Mouse (Mus musculus) frontal cortex, adult 2 months (tissue): ENCODE data around the gene Celf6. TPM values are rescaled to one million over a fixed set of nuclear protein-coding genes. Genes with fewer than 3 reads are reported as not detected.

Source experiments
- DNase-seq, 2 experiments: peaks; one replicate each; pipeline ENCODE4 v3.0.0; 2022; ENCODE audit warnings: low spot score in 1 of 2; ENCODE audit errors: extremely low spot score in 1 of 2
- polyA plus RNA-seq: library from polyadenylated mRNA; depleted of rRNA; stranded (reverse); fragments of >200 nt; gene quantifications from 2 replicates; pipeline ENCODE4 v1.2.3, GENCODE M21; 2012; rRNA removed

Gene Celf6
- polyA plus RNA-seq, result 17.5 and 19.3 TPM in 2 replicates

DNA sequence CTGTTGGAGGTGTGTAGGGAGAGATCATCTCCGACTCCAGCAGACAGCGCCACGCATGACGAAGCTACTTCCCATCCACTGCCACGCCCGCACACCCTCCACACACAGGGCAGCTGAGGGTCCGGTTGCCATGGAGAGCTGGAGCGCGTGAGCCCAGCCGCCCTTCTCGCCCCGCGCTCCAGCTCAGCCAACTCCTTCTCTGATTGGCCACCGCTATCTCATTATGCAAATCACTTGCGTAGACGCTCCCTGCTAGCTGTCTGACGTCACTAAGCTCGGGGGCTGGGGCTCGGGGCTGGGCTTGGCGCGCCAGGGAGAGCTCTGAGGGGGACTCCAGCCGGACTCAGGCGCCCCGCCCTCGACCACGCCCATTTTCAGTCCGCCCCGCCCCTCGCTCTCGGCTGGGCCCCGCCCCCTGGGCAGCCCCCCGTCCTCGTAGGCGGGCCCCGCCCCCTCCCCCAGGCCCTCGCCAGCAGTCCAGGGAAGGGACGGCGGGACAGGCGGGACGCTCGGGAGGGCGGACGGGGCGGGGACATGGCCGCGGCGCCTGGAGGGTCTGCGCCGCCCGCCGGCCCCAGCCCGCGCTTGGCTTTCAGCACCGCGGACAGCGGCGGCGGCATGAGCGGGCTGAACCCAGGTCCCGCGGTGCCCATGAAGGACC is at the start of gene Celf6:
Gene Celf6 (plus strand): TSS at position 74 of the 661 bp plus-strand sequence.
- peak; percentile 89 to 94 for DNase-seq

DNA sequence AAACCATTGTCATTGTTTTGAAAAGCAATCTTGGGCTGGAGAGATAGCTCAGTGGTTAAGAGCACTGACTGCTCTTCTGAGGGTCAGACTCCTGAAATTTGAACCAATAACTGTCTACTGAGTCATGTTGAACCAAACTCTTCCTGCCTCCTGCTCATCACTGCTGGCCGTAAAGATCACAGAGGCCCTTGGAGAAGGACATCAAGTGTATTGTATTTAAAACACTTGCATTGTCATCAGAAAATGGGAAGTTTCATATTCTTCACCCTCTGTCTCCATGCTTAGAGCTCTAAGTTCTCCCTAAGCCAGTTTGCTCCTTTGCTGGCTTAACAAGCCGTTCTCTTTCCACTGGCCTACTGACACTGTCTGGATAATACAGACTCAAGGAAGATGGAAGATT is 49.4 kb upstream of the Celf6 start:
- DNase-seq, result no peak

DNA sequence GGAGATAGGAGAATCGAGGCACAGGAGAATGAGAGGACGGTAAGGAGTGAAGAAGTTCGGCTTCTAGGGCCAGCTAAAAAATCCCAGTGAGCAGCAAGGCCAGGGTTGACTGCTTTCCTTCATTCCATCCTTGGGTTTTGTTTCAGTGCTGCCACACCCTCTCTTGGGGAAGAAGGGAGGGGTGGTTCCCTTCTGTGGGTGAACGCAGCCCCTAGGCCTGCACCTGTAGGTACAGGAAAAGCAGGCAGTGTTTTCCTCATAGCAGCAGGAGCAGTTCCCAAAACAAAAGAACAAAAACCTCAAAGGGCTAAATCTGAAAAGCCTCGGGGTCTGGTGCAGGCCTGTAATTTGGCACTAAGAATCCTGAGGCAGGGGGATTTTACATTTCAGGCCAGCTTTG is 46.1 kb upstream of the Celf6 start:
- no peak for DNase-seq

DNA sequence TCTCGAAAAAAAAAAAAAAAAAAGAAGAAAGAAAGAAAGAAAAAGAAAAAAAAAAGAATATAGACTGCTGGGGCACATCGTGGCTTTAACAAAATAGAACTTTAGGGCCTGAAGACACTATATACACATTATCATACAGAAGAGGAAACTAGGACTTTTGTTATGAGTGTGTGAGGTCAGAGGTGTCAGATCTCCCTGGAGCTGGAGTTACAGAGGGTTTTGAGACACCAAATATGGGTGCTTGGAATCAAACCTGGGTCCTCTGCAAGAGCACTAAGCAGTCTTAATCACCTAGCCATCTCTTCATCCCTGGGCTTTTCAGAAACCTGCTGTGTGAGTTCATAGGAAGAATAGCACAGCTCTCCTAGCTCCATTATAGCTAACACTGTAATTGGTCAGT is 44.3 kb upstream of the Celf6 start:
- no peak for DNase-seq

DNA sequence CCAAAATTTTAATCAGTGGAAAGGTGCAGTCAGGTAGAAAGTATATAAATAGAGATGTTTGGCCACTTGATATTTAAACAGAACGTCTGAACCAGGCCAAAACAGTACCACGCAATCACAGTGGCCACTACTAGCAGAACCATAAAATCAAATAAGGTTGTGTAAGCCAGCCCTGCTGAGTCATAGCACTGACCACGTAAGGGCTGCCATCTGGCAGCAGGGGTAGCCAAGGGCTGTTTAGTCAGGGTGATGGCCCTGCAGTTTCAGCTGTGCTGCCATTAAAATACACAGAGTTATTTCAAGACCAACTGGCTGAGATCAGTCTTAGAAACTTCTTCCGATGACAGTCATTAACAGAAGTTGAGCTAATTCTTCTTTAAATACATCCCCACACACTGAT is 43.8 kb upstream of the Celf6 start:
- DNase-seq, result no peak

DNA sequence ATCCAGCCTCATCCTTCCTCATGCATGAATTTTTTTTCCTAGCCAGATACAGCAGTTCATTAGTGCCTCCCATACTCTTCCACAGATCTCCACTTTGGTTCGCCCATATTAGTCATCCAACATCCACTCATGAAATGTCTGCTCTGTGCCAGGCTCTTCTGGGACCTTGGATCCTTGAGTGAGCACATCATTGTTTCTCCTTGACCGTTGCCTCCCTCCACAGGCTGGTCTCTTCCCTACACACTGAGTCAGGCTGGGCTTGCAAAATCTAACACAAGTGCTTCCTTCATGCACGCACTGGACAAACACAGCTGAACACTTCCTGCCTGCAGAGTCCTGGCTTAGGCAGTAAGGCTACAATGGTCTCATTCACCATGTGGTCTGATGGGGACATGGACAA is 40.1 kb upstream of the Celf6 start:
- DNase-seq, result no peak

DNA sequence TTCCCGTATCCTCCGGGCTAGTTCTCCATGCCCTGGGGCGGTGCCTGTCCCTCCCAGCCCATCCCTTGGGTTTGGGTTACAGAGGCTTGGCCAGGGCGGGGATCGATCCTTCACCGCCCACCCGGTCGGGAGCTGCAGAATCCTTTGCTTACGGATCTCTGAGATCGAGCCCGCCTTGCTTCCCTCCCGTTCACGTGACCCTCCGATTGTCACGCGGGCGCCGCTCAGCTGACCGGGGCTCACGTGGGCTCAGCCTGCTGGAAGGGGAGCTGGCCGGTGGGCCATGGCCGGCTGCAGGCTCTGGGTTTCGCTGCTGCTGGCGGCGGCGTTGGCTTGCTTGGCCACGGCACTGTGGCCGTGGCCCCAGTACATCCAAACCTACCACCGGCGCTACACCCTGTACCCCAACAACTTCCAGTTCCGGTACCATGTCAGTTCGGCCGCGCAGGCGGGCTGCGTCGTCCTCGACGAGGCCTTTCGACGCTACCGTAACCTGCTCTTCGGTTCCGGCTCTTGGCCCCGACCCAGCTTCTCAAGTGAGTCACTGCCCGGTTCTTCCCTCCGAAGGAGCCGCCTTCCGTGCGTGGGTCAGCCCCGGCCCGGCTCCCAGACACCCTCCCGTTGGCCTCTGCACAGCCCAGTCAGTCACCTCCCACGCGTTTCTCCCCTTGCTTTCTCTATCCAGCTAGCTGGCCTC is 38.1 kb upstream of the Celf6 start, which contains the start of the genes Hexa and Tmem202:
Gene Hexa (plus strand): TSS at position 100 of the 697 bp plus-strand sequence.
Gene Tmem202 (minus strand): TSS at position 407 of the 697 bp plus-strand sequence.
- peak; percentile 58 to 80 for DNase-seq

DNA sequence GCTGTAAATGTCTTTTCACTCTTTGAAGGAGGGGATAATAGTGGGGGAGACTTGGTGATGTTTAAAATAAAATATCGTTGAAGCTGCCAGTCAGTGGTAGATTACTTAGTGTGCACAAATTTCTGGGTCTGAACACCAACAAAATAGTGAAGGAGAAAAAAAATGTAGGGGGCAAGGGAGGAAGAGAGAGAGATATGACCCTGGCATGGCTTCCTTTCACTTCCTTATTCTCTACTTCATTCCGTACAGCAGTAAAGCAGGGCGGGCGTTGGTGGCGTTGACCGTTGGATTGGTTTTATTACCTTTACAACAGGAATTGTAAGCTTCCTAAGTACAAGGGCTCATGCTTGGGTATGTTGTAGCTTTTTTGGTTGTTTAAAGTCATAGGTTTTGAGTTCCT is 36.1 kb upstream of the Celf6 start:
- no peak for DNase-seq

DNA sequence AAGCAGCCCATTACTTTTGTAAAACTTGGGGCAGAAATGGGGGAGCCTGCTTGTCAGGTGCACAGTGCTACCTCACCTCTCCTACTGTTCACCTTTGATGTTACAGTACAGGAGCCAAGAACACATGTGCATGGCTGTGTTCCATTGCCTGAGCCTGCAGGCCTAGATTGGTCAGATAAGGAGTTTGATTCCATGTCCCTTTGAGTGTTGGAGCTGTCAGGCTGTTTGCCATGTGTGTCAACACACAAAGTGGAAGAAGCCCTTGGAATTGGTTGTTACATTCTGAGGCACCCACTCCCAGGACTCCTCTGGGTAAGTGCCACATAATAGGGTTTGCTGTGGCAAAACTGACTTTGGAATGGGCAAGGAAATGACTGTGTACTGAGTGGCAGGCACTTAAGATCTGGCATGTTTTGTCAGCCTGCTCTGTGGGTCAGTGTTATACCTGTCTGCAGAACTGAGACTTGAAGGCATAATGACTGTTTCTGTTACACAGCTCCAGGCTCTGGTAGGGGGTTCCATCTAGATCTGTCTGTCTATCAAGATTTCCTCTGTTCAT is 34.9 kb upstream of the Celf6 start:
- no peak for DNase-seq

DNA sequence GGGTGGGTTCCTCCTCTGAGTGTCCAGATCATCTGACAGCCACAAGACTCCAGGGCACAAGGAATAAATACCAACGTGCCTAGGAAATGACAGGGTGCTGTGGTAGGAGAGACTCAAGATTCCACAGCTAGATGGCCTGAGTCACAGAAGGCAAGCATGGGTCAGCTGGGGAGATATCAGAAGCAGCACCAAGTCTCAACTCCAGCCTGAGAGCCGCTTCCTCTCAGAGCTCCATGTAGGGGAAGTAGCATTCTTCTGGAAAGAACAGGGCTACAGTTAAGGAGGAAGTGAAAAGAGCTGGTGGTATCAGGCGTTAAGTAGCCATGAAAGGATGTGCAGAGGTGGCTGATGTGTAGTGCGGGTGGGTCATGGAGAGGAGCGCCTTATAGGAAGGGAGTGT is 33.0 kb upstream of the Celf6 start:
- no peak for DNase-seq

DNA sequence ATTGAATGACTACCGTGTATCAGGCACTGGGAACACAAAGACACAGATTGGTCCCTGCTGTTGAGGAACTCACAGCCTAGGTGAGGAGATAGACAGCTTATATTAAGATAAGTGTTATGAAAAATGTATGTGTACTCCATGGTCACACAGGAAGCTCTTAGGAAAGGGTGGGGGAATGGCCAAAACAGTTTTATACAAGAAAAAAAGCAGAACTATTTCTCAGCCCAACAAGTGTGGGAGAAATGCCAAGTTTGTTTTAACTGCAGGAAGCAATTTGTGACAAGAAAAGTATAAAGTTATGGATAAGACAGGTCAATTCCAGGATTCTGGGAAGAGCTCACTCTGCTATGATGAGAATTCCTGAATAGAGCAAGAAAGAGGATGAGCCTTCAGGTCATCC is 29.8 kb upstream of the Celf6 start:
- DNase-seq, result no peak

DNA sequence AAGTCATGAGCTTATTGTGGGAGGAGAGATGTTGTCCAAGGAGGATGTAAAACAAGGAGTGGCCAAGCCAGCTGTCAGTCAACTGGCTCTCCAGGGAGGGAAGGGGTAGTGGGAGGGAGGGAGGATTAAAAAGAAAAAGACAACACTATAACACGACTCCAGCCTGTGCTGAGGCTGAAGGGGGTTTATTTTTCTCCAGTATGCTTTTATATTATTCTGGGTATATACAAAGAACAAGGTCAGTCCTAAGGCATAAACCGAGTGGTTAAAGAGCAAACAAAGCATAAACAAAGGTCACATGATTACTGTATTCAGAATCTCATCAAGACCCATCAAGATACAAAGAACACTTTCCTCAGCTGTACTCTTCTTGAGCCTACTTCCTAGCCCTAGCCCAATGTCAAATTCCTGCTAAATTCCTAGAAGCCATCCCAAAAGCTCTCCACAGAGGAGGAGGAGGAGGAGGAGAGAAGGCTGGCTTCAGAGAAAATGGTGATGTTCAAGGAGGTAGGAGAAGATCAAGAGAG is 28.7 kb upstream of the Celf6 start:
- no peak for DNase-seq

DNA sequence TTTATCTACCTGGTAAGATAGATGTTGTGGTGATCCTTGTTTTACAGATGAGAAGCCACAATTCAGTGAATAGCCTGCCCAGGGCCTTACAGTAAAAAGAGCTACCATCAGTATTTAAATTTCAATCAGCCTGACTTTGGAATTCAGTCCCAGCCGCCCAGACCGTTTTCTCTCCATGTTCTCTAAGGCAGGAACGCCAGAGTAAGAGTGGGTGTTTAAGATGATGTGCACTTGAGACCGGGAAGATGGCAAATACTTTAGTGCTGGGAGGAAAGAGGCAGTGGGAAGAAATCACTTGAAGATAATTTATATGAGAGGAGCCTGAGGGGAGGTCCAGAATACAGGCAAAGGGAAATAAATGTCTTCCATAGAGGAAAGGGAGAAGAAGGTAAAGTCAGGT is 27.6 kb upstream of the Celf6 start:
- DNase-seq, result peak in 1 of 2 experiments; percentile 67

DNA sequence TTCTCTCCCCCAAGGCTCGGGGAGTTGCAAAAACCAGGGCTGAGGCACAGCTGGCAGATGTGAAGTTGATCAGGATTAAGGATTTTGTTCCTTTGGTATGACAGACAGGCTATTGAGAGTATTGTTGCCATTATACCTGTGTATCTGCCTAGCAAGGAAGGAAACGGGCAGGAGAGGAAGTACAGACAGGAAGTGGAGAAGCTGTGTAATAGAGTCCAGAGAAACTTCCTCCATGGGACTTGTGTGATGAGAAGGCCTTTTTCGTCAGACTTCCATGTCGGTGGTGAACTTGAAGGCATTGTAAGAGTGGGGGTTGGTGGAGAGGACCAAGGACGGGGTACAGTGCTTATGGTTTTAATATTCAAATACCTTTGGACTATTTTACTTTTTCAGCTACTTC is 26.7 kb upstream of the Celf6 start:
- no peak for DNase-seq

DNA sequence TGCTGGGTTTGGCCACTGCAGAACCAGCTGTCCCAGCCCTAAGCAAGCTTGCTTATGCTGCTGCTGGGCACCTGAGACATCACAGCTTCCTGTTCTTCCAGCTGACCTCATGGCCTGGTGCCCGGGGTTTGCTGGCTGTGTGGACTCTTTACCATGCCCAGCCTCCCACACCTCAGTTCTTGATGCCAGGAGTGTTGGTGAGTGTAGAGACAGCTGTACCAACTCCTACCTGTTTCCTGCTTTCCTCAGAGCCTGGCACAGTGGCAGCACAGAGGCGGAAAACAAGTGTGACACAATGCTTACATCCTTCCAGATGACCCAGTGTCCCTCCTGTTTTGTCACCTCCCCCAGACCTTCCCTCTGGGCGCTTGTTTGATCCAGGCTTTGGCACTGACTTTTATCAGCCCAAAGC is 26.1 kb upstream of the Celf6 start:
- peak; percentile 49 to 70 for DNase-seq

DNA sequence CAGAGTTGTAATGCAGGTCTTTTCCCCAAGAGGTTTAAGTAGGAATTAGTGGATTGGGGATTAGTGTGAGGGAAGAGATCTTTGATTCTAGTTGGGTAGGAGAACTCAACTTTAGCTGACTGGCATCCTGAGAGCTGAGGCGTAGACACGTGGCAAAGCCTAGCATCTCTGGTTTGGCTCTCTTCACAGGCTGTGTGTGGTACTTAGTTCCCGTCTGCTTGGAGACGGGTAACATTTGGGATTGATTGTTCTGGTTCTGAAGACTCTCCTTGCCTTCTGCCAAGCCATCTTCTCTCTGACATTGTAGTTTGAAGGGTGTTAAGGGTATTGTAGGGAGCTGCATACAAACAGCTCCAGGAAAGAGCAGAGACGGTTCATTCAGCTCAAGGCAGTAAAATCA is 25.1 kb upstream of the Celf6 start:
- DNase-seq, result no peak

DNA sequence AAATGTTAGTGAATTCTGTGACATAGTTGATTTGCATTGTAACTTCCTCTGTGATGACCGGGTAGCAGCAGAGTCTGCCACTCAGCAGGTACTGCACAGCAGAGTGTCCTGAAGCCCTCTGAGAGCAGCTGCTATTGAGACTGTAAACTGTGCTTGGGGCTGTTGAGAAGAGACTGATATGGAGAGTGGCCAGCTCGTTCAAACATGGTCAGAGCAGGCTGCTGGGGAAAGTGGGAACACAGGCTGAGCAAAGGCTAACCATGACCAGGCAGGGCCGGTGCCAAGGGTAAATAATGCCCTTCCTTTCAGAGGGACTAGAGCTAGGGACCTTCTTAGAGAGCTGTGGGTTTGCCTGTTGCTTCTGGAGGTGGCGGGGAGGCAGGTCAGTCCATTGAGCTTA is 24.0 kb upstream of the Celf6 start:
- no peak for DNase-seq

DNA sequence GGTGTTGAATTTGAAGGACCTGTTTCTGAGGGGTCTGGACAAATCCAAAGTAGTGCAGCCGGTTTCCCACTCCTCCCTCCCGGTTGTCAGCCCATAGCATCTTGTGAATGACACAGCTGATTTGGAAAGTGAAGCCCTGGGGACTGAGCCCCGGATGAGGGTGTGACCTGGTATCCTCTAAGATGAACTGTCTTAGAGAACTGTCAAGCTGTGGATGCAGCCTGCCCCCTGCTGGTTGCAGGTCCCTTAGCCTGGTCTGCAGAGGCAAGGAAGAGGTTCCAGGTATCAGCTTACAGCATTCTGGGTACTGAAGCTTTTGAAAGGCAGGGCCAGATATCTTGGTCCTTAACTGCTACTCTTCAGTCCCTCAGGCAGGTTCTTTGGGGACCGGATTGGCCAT is 12.1 kb upstream of the Celf6 start:
- DNase-seq, result peak in 1 of 2 experiments; percentile 87

DNA sequence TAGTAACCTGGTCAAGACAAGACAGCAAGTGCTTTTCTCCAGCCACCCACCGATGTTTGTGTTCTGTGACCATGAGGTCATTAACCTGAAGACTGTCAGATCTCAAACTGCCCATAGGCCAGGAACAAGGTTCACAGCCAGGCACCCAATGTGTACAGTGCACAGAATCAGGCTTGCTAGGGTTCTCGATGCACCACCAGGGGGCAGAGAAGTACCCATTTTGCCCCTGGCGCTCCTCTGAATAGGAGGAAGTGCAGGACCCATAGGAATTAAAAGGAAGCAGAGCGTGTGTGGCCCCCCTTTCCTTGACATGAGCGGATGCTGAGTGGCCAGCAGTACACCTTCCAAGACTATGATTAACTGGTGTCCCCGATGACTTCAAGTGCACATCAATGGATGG is 10.6 kb upstream of the Celf6 start:
- peak in 1 of 2 experiments; percentile 77 for DNase-seq

DNA sequence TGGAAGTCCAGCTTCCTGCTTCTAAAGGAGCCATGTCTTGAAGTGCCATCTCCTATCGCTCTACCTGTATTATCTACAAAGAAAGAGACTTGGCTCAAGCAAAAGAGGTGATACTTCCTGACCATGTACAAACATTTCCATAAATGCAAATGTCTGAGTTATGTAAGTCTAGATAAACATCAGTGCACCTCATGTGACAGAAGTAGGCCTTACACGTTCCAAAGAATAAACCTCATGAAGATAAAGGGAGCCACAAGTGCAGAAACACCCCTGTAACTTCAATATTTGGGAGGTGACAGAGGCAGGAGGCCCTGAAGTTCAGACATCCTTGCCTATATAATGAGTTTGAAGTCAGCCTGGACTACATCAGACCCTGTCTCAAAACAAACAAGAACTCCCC is 5.9 kb upstream of the Celf6 start:
- no peak for DNase-seq

DNA sequence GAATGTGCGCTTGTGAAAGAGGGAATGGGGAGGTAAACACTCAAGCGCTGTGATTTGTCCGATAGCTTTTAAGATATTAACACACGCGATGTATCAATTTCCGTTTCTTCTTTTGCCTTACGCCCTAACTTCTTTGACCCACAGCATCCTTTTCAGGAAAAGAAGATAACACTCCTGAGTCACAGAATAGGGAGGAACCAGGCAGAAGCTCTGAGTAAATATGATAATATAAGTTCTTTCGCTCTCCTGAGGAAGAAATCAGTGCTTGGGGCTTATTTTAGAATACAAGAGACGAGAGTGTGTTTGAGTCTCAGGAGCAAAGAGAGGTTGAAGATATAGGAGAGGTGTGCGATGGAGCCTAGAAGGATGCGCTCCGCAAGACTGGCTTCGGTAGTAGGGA is 316 bp upstream of the Celf6 start:
- no peak for DNase-seq

DNA sequence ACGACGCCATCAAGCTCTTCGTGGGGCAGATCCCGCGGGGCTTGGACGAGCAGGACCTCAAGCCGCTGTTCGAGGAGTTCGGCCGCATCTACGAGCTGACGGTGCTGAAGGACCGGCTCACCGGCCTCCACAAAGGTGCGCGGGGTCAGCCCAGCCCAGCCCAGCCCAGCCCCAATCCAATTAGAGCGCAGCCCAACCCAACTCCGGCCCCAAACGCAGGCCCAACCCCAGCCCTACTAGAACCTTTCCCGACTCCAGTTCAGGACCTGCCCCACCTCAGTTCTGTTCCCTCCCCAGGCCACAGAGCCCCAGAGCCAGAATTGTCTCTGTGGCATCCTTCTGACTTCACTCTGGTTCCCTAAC is 769 bp downstream of the Celf6 start:
- no peak for DNase-seq
